Mouse (Mus musculus): ENCODE data around the gene Filip1l. TPM values are rescaled to one million over a fixed set of nuclear protein-coding genes. Genes with fewer than 3 reads are reported as not detected.
"Not testable (repeated sequence)": the region's sequence is repeated elsewhere in the genome, so short reads cannot be mapped to it uniquely, and the experiment has no call there.

The Filip1l gene
- total RNA-seq, 2 experiments from 2014 or later: 21.3 to 32.1 TPM

- DNase-seq (ENCODE audit: low spot score in 2 of 2): peak in 1 of 2 experiments; percentile 16
These were observed 351 bp downstream of the Filip1l start for GRCm38 (mm10) chr16:57353166-57353721.

GRCm38 (mm10) chr16:57353932-57354331, 1.0 kb downstream of the Filip1l start:
- DNase-seq (ENCODE audit: low spot score in 2 of 2): no peak

DNA sequence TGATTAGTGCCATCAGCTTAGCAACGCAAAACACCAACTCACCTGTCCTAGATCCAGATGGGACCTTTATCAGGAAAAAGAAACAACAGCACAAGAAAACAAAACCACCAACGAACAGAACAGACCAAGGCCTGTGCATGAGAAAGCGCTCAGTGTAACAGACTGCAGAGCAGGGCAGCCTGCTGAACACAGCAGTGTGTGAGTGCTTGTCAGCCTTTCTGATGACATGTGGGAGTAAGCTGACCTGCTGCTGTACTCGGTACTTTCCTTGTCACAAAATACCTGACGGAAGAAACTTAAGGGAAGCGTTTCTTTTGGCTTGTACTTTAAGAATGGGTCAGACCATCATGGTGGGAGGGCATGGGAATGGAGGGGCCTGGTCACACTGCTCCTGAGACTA, 3.6 kb downstream of the Filip1l start:
- DNase-seq (ENCODE audit: low spot score in 2 of 2): no peak

GRCm38 (mm10) chr16:57357011-57357410, 4.1 kb downstream of the Filip1l start:
- no peak for DNase-seq (ENCODE audit: low spot score in 2 of 2)

GRCm38 (mm10) chr16:57359251-57359650, 6.4 kb downstream of the Filip1l start:
- DNase-seq (ENCODE audit: low spot score in 2 of 2): no peak

DNA sequence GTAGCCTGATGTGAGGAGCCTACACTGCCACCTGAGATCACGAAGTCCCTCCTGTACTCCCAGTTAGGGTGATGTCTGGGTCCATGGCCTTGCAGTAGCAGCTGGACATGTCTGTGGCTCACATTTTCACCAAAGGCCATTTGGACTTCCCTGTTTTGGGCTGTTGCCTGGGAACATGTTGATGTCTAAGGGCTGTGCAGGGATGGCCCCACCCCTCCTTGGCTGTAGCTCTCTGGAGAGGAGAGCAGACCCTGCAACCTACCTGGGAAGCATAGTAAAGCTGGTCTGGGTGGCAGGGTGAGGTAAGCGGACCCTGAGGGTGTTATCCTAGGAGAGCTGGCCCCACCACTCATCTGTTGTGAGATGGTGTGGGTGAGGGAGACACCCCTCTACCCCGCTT, 7.9 kb downstream of the Filip1l start:
- DNase-seq (ENCODE audit: low spot score in 2 of 2): no peak

DNA sequence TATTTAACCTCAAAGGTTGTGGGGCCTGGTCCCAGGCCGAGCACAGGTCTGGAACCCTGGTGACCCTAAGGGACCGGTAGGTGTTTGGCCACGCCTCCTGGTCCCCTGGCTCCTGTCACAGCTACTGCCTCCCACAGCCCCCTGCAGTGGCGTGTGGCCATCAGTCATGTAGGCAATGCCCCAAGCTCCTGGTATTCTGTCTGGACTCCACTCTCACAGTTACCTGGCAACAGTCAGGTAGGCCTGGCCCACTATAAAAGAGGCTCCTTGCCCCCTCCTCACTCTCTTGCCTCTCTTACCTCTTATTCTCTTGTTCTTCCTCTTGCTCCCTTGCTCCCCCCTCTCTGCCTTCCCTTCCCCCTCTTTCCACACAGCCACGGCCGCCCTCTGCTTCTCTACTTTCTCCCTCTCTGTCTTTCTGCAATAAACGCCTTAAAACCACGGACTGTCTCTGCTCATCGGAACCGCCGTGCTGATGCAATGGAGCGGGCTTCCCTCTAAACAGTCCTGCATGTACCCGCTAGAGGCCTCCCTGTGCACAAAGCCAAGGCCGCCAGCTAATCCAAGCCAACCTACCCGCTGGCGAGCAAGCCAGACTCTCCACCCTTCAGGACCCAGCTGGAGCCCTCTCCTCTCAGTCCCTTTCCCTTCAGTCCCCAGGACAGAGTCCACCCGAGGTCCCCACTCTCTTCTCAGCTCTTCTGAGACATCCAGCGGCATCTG, 9.9 kb downstream of the Filip1l start:
- DNase-seq (ENCODE audit: low spot score in 2 of 2): peak; percentile 56 to 59

- no peak for DNase-seq (ENCODE audit: low spot score in 2 of 2)
These were observed 11.6 kb downstream of the Filip1l start for GRCm38 (mm10) chr16:57364498-57364897.

DNA sequence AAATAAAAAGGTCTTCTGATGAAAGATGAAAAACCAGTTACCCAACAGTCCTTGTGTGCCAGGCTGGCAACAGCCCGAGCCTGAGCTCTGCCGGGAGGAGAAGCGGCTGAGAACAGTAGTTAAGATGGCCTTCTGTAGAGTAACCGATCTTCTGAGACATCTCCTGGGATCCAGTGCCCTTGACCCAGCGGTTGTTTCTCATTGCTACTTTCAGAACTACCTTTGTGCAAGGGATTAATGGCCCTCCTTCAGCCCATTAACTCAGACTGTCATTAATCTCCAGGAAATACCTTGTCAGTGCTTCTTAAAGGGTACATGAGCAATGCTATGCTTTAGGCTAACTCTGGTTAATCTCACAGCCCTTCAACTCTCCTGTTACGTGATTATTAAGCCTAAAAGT, 13.2 kb downstream of the Filip1l start:
- peak in 1 of 2 experiments; percentile 33 for DNase-seq (ENCODE audit: low spot score in 2 of 2)

DNA sequence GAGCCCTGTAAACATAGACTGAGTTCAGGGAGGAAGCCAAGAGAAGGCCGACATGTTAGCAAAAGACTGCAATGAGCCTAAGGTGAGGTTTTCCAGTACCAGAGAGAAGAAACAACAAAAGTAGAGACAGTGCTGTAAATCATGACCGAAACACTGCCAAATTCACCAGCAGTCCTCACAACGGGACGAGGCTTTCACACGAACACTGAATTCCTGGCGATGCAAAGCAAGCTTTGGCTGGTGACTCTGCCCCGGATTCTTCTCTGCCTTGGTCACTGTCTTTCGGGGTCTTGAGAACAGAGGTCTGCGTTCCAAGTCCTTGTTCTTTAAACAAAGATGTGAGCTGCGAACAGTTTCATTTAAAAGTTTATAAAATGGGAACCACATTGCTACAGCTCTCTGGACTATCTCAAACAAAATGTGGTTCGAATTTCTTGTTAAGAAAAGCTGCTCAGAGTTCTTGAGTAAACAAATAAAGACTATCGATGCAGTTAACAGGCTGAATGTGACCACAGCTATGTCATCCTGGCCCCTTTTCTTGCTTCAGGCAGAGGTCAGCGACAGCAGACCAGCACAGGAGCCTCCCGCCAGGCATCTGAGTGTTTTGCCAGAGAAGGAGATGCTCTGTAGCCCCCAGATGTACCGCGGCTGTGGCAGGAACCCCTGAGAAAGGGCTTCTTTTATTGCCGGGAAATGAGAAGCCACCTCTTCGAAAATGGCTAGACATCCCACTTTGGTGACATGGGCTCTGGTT, 14.2 kb downstream of the Filip1l start:
- DNase-seq (ENCODE audit: low spot score in 2 of 2): no peak

DNA sequence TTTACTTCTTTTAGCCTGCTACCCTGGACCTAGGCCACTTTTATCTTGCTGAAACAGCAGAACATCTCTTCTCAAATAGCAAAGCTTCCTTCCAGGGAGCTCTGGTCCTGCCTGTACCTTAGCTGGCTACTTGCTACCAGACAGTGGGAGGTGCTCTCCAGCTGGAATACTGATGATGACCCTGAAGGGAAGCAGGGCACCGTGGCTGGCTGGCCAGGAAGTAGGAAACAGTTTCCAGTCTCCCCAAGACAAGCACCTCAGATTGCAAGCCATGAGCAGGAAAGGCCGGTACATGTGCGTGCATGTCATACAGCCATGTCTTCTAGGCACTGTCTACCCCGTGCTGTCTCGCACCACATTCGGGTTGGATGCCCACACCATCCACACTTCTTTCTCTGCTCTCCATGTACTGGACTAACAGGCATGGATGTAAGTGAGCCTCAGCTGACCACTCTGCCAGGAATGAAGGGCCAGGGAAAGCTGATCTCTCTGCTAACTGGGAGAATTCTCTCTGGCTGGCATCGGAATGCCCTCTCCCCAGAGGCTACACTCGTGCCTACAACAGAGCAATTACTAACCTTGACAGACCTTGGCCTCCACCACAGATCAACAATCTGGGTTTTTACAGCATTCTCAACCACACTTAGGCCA, 17.1 kb downstream of the Filip1l start:
- no peak for DNase-seq (ENCODE audit: low spot score in 2 of 2)

DNA sequence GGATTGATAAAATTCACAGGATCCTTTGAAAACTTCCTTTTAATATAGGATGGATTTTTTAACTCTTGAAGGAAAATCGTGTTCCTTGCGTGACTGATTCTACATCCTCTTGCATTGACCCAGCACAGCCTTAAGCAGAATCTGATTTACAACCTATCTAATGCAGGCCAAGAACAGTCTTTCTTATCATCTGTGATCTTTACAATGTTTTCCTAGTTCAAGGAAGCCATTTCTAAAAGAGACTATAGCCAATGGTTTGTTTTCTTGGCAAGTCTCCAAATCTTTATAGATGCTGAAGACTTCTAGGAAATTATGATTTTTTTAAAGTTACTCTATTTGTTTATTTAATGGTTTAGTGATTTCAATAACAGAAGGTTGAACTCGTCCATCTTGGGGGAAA, 19.3 kb downstream of the Filip1l start:
- no peak for DNase-seq (ENCODE audit: low spot score in 2 of 2)

- no peak for DNase-seq (ENCODE audit: low spot score in 2 of 2)
These were observed 22.4 kb downstream of the Filip1l start for GRCm38 (mm10) chr16:57375248-57375837.

GRCm38 (mm10) chr16:57378631-57379330, 25.9 kb downstream of the Filip1l start:
- DNase-seq (ENCODE audit: low spot score in 2 of 2): no peak

- DNase-seq (ENCODE audit: low spot score in 2 of 2): no peak
These were observed 30.5 kb downstream of the Filip1l start for GRCm38 (mm10) chr16:57383266-57383971.

- no peak for DNase-seq (ENCODE audit: low spot score in 2 of 2)
These were observed 31.4 kb downstream of the Filip1l start for GRCm38 (mm10) chr16:57384274-57384673.

DNA sequence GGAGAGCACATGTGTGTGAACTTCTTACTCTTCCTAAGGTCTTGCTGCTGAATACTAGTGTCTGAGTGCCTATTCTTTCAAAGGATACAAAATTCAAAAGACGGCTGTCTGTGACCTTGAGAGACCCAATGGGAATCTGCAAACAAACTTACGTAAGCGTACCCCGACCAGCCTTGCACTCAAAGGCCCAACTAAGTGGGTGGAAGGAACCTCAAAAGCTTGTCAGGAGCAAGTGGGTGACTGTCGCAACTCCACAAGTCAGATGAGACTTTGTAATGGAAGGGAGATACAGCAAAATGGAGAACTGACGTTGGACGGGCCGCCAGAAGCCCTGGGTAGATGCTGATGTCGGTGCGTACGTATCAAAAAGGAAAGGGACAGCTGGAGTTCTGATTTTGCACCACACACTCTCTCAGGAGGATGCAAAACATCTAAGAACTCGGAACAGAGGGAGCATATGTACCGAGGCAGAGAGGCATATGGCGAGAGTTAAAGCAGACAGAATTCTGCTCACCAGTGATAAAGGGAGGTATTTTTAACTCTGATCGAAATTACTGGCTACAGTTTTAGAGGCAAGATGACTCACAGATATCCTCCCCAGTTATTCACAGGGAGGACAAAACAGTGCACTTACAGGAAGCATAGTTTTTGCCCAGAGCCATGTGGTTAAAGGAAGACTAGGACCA, 36.8 kb downstream of the Filip1l start:
- DNase-seq (ENCODE audit: low spot score in 2 of 2): no peak

DNA sequence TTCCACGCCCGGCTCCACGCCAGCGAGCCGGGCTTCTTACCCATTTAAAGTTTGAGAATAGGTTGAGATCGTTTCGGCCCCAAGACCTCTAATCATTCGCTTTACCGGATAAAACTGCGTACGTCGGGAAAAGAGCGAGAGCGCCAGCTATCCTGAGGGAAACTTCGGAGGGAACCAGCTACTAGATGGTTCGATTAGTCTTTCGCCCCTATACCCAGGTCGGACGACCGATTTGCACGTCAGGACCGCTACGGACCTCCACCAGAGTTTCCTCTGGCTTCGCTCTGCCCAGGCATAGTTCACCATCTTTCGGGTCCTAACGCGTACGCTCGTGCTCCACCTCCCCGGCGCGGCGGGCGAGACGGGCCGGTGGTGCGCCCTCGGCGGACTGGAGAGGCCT, 38.3 kb downstream of the Filip1l start:
- DNase-seq (ENCODE audit: low spot score in 2 of 2): not testable (repeated sequence)

DNA sequence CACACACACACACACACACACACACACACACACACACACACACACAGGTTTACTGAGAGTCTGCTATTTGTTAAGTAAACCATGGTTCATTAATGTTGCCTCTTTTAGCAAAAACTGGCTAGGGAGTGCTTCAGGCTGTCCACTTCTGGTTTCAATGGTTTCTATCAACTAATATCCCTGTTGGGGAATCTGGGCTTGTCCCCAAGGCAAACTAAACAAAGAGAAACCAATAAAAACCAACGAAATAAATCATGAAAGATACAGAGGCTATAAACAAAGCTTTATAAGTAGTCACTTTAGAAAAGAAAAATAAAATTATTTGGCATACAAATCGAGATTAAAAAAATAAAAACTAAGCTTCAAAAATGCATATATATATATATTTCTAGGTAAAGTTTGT, 39.6 kb downstream of the Filip1l start:
- no peak for DNase-seq (ENCODE audit: low spot score in 2 of 2)

All from adrenal gland, adult 18-20 months (tissue).